Mouse (Mus musculus) hindbrain, postnatal 0 days (tissue): ENCODE measurements at regions not wholly inside any gene's neighbourhood (a gene's known extent, or its start where the extent isn't known, plus 50 kb on each side); places are given as distances from the start of the nearest gene placed in this dataset.

Source experiments
- ATAC-seq: fragments of 200-750 bp; cut with Nextera tagmentation; 2 replicates; pipeline ENCODE4 v1.8.0; 2017; ENCODE audit warnings: mild to moderate bottlenecking, moderate TSS enrichment, moderate library complexity
- DNase-seq: peaks from one replicate; pipeline ENCODE4 v3.0.0-alpha.2; 2015; ENCODE audit warnings: low spot score
- H3K27ac ChIP-seq: fragments of 300-500 bp; sonication (generic); 2 replicates; pipeline ENCODE4 v1.5.1; 2014; ENCODE audit warnings: mild to moderate bottlenecking
- H3K27me3 ChIP-seq: fragments of 300-500 bp; sonication (generic); 2 replicates; pipeline ENCODE4 v1.6.1; 2014; ENCODE audit warnings: low read length, mixed read lengths; ENCODE audit not compliant: insufficient read depth
- H3K36me3 ChIP-seq: fragments of 300-500 bp; sonication (generic); 2 replicates; pipeline ENCODE4 v1.6.1; 2014; ENCODE audit warnings: low read length, mixed read lengths; ENCODE audit not compliant: insufficient read depth
- H3K4me1 ChIP-seq: fragments of 300-500 bp; sonication (generic); 2 replicates; pipeline ENCODE4 v1.6.1; 2014; ENCODE audit warnings: antibody characterized with exemption, low read length, mixed read lengths; ENCODE audit not compliant: insufficient read depth
- H3K4me2 ChIP-seq: fragments of 300-500 bp; sonication (generic); 2 replicates; pipeline ENCODE4 v1.6.1; 2014; ENCODE audit warnings: low read depth, mild to moderate bottlenecking, low read length, moderate library complexity, mixed read lengths
- H3K4me3 ChIP-seq: fragments of 300-500 bp; sonication (generic); 2 replicates; pipeline ENCODE4 v1.5.1; 2014; ENCODE audit warnings: low read length
- H3K9ac ChIP-seq: fragments of 300-500 bp; sonication (generic); replicated peaks from 2 replicates; pipeline ENCODE4 v1.6.1; 2014; ENCODE audit warnings: mild to moderate bottlenecking, low read length, moderate library complexity, mixed read lengths
- H3K9me3 ChIP-seq: fragments of 300-500 bp; sonication (generic); 2 replicates; pipeline ENCODE4 v1.6.1; 2016; ENCODE audit warnings: low read length, mixed read lengths
- CTCF ChIP-seq: IDR thresholded peaks from 2 replicates; pipeline ENCODE4 v1.5.1; 2016; ENCODE audit warnings: antibody characterized with exemption, control low read depth, low read depth
- WGBS: fragments of 180-500 bp; shearing (Covaris S2); extraction: QIAGEN DNeasy Blood & Tissue Kit; methylation state at CpG from one replicate; pipeline ENCODE4 v1.1.7; 2014; 5-methylcytosine and 5-hydroxymethylcytosine counted together

DNA sequence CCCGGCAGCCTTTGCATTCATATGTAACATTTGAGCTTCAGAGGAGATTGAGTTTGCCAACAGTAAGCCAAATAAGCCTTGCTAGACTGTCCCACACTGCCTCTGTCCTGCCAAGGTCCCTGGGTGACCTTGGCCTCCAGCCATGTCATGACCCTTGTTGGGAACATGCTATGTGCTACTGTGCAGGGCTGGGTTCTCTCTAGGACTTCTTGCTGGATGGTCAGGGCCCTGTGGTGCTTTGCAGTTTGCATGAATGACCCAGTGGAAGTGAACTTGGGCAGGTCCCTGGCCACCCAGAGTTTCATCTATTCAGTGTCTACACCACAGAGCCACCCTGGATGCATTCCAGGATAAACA is 92.0 kb upstream of the Twist2 start:
- H3K27me3 ChIP-seq: no peaks in the 10 kb centered on the region
- H3K9ac ChIP-seq: no peak overlapping the region
- H3K4me2 ChIP-seq: no peak overlapping the region
- H3K36me3 ChIP-seq: no peaks in the 10 kb centered on the region
- H3K4me3 ChIP-seq: no peak overlapping the region
- DNase-seq: no peak
- no peak for TF ChIP-seq CTCF
- no peaks in the 10 kb centered on the region for H3K9me3 ChIP-seq
- WGBS: 68% methylated on average over 1 of the region's 1 CpGs
- ATAC-seq: no peak
- H3K27ac ChIP-seq: no peak overlapping the region
- H3K4me1 ChIP-seq: peaks cover 10% of the 10 kb centered on the region; the same call in 1 of the 2 replicates

DNA sequence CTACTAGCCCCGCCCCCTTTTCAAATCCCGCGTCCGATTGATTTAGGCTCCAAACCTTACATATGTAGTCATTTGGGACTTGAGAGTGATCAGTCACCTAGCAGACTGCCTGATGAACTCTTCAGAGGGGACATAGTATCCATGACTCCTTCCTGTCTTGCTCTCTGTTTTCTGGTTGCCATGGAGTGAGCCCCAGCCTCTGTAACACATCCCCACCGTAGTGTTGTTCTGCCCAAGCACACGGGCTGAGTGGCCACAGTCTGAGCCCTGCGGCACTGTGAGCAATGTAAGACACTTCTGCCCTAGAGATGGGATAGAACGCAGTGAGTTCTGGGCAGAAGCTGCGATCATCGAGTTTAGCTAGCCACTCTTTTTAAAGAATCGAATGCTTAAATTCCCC is 88.1 kb upstream of the Twist2 start:
- Histone ChIP-seq H3K4me3 (no peak overlapping the region), H3K4me2 (no peak overlapping the region), H3K27me3 (no peaks in the 10 kb centered on the region), H3K9ac (no peak overlapping the region), H3K4me1 (peaks cover 10% of the 10 kb centered on the region; the same call in 1 of the 2 replicates), H3K9me3 (no peaks in the 10 kb centered on the region), H3K36me3 (no peaks in the 10 kb centered on the region), H3K27ac (no peak overlapping the region)
- 82% methylated on average over 11 of the region's 11 CpGs for WGBS
- no peak for ATAC-seq
- no peak for DNase-seq
- TF ChIP-seq CTCF: no peak

DNA sequence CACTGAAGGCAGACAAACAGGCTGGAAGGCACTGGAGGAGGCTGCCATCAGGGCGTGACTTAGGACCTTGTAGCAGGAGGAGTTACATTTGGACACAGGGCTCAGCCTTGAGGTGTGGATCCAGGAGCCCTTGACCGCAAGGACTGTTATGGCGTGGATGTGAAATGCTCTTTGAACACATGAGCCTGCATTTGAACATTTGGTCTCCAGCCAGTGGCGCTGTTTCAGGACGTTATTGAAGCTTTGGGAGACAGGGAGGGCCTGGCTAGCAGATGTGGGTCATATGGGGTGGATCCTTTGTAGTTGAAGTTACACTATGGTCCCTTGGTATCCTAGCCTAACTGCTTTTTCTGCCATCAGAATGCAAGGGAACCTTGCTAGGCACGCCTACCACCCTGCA is 87.0 kb upstream of the Twist2 start:
- WGBS: 85% methylated on average over 6 of the region's 6 CpGs
- H3K36me3 ChIP-seq: no peaks in the 10 kb centered on the region
- ATAC-seq: no peak
- no peak overlapping the region for H3K9ac ChIP-seq
- no peak for TF ChIP-seq CTCF
- no peaks in the 10 kb centered on the region for H3K9me3 ChIP-seq
- H3K27ac ChIP-seq: no peak overlapping the region
- no peak overlapping the region for H3K4me2 ChIP-seq
- no peak overlapping the region for H3K4me3 ChIP-seq
- 0 out of 2 replicates have a peak, but pooled peaks cover under 1% of the 10 kb centered on the region for H3K4me1 ChIP-seq
- no peaks in the 10 kb centered on the region for H3K27me3 ChIP-seq
- no peak for DNase-seq

DNA sequence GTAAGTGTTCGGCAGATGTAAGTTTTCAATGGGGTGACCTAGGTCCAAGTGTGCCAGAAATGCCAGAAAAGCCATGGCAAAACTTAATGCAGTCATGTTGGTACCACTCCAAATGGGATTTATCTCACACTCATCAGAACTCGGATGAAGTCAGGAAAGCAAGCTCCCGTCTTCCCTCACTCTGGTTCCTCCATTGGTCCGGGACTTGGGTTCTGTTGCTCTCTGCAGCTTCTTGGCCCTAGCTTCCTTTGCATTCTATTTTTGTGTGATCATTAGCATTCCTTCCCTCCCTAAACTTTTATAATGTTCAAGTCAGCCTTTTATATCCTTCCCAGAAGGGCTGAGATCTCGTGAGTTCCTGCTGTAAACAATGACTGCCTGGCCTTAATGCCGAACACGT is 85.9 kb upstream of the Twist2 start:
- no peak overlapping the region for H3K27ac ChIP-seq
- 81% methylated on average over 7 of the region's 7 CpGs for WGBS
- no peak for TF ChIP-seq CTCF

DNA sequence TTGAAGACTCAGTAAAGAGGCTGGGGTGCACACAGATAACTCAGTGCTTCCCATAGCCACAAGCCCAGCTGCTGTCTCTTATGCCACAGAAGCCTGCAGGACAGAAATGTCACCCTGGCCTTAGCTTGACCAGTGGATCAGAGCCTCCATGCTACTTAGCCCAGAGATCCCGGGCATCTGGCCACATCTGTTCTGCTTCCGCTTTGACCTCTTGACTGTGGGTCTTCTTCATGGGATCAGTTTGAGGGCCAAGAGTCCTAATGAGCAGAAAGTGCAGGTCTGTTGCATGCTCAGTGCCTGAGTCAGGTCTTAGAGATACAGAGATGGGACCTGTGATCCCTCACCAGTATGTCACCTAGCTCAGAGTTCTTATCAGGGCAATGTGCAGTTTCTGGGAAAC is 85.5 kb upstream of the Twist2 start:
- DNase-seq (no peak), ATAC-seq (no peak)
- no peak for TF ChIP-seq CTCF
- Histone ChIP-seq H3K27ac (no peak overlapping the region), H3K9me3 (no peaks in the 10 kb centered on the region), H3K27me3 (no peaks in the 10 kb centered on the region), H3K4me2 (no peak overlapping the region), H3K36me3 (no peaks in the 10 kb centered on the region), H3K4me3 (no peak overlapping the region), H3K4me1 (no peaks in the 10 kb centered on the region), H3K9ac (no peak overlapping the region)
- 96% methylated on average over 2 of the region's 2 CpGs for WGBS

More for the DNA sequence above, 85.9 kb upstream of the Twist2 start:
- Histone ChIP-seq H3K9ac (no peak overlapping the region), H3K4me2 (no peak overlapping the region), H3K9me3 (no peaks in the 10 kb centered on the region), H3K36me3 (no peaks in the 10 kb centered on the region), H3K27me3 (no peaks in the 10 kb centered on the region), H3K4me1 (no peaks in the 10 kb centered on the region), H3K4me3 (no peak overlapping the region)
- ATAC-seq (no peak), DNase-seq (no peak)

DNA sequence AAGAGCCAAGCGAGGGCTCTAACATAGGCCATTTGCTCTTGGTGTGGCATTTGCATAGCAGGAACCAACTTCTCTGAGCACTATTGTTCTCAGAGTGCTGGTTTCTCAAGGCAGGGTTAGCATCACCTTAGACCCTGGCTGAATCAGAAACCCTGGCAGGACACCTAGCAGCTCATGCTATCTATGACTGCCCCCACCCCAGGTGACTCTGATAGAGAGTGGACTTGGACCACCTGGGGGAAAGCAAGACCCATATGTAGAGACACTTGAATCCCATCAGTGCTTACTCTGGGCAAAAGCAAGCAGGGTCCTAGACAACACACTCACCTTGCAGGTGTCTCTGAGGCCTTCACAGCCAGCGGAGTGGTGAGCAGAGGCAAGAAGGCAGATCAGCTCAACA is 84.4 kb upstream of the Twist2 start:
- Histone ChIP-seq H3K9ac (no peak overlapping the region), H3K27ac (no peak overlapping the region), H3K9me3 (no peaks in the 10 kb centered on the region), H3K36me3 (no peaks in the 10 kb centered on the region), H3K4me1 (no peaks in the 10 kb centered on the region), H3K4me2 (no peak overlapping the region), H3K4me3 (no peak overlapping the region), H3K27me3 (no peaks in the 10 kb centered on the region)
- no peak for DNase-seq
- no peak for ATAC-seq
- TF ChIP-seq CTCF: no peak
- 90% methylated on average over 2 of the region's 2 CpGs for WGBS

DNA sequence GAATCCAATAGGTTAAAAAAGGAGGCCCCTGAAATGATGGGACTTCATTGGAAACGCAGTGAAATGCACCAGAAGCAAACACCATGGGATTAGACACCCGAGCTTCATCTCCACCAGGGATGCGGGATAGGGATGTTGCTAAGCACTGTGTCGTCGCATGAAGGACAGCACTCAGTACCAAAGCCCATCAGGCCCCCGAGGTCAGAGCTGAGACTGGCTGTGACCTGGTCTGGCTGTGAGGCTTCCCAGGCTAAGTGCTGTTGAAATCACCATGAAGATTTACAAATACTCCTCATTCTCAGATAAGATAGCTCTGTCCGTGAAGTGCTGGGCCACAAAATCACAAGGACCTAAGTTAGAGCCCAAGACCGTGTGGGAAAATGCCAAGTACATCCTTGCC is 83.3 kb upstream of the Twist2 start:
- Histone ChIP-seq H3K4me2 (no peak overlapping the region), H3K4me1 (no peaks in the 10 kb centered on the region), H3K9me3 (no peaks in the 10 kb centered on the region), H3K4me3 (no peak overlapping the region), H3K36me3 (no peaks in the 10 kb centered on the region), H3K27ac (no peak overlapping the region), H3K9ac (no peak overlapping the region), H3K27me3 (no peaks in the 10 kb centered on the region)
- 84% methylated on average over 8 of the region's 8 CpGs for WGBS
- TF ChIP-seq CTCF: no peak
- DNase-seq (no peak), ATAC-seq (no peak)
